Mouse (Mus musculus): ENCODE results near the gene Sp2. TPM values are rescaled to one million over a fixed set of nuclear protein-coding genes. Genes with fewer than 3 reads are reported as not detected.

Sp2 gene
- polyA plus RNA-seq, 1 experiment from 2014 or later = 26.3 TPM

DNA sequence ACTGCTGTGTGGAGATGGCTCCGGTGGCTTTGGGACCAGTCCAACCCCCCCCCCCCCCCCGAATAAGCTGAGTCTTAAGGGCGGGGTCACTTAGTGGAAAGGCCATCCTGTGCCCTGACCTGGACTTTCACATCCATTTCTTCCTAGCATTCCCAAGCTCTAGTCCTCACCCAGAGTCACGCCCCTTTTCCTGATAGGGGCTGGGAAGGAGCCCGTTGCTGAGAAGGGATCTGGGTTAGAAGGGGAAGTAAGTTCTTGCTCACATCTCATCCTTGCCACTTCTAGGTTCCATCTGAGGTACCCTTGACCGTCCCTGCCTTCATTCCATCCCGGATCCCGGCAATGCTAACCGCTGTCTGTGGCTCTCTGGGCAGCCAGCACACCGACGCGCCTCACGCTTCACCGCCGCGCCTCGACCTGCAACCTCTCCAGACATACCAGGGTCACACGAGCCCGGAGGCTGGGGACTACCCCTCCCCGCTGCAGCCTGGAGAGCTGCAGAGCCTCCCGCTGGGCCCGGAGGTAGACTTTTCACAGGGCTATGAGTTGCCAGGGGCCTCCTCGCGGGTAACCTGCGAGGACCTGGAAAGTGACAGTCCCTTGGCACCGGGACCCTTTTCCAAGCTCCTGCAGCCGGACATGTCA is 38.5 kb upstream of the Sp2 start:
- Histone ChIP-seq H3K4me2 (peak overlapping the region; percentile 72), H3K9me3 (ENCODE audit: control insufficient read depth, low read length) (no peaks in the 10 kb centered on the region), H3K27me3 (ENCODE audit: control insufficient read depth, insufficient read depth, low read length) (peaks cover 84% of the 10 kb centered on the region), H3K27ac (ENCODE audit: low read depth, low read length) (no peak overlapping the region), H3K36me3 (ENCODE audit: control insufficient read depth, insufficient read depth, low read length) (no peaks in the 10 kb centered on the region), H3K4me3 (ENCODE audit: low read depth, low read length) (peak overlapping the region; percentile 41; the same call in 1 of the 2 replicates), H3K9ac (ENCODE audit: low read length) (no peak overlapping the region), H3K4me1 (ENCODE audit: control insufficient read depth, insufficient read depth, low read length) (peaks cover 25% of the 10 kb centered on the region)
- ATAC-seq (ENCODE audit: low FRiP score) (no peak), DNase-seq (ENCODE audit: low spot score, missing footprints) (peak; percentile 90)
- WGBS = under 1% methylated on average over 26 of the region's 27 CpGs

DNA sequence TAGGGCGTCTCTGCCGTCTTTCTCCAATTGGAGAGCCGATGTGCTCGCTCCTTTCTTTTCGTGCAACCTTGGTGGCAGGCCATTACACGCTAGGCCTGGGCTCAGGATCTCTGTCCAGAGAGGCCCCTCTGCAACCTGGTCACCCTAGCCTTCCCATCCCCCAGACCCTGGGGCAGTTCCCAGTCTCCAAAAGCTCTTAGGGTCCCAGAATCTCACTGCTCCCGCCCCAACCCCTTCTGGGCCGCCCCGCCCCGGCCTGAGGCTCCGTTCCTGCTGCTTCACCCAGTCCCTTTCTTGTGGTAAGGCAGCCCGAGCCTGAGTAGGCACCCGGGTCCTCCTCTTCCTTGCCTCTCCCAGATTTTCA is 36.6 kb upstream of the Sp2 start:
- Histone ChIP-seq H3K4me1 (ENCODE audit: control insufficient read depth, insufficient read depth, low read length) (peaks cover 13% of the 10 kb centered on the region), H3K9ac (ENCODE audit: low read length) (no peak overlapping the region), H3K9me3 (ENCODE audit: control insufficient read depth, low read length) (no peaks in the 10 kb centered on the region), H3K36me3 (ENCODE audit: control insufficient read depth, insufficient read depth, low read length) (no peaks in the 10 kb centered on the region), H3K27ac (ENCODE audit: low read depth, low read length) (no peak overlapping the region), H3K4me3 (ENCODE audit: low read depth, low read length) (no peak overlapping the region), H3K27me3 (ENCODE audit: control insufficient read depth, insufficient read depth, low read length) (peaks cover 84% of the 10 kb centered on the region), H3K4me2 (no peak overlapping the region)
- 2% methylated on average over 13 of the region's 13 CpGs for WGBS
- ATAC-seq (ENCODE audit: low FRiP score) = no peak
- DNase-seq (ENCODE audit: low spot score, missing footprints) = no peak

DNA sequence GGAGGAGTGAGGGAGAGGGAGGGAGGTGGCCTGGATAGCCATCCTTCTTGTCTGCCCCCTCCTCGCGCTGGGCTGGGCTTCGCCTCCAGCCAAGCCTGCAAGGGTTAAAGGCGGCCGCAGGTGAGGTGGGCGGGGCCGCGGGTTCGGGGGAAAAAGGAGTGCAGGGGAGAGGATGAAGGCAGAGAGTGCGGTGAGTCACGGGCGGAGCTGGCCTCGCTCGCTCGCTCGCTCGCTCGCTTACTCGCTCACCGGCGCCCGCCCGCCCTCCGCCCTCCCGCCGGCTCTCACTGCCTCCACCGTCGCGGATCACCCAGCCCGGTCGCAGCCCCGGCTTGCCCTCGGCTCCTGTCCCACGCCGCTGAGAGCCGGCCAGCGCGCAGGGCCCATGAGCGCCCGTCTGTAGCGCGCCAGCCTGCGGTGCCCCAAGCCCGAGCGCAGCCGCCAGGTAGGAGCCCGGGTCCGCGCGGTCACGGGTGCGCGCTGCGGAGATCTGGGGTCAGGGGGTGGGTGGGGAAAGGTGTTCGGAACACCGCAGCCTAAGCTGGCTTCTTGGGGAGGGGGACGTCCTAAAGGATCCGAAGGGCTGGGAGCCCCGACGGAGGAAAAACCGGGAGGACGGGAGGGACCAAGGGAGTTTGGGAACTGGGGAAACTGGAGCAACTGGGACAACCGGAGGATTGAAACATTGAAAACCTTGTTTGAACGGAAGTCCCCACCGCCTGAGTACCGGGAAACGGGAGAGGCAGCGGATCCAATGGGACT is 36.0 kb upstream of the Sp2 start:
- H3K4me1 ChIP-seq (ENCODE audit: control insufficient read depth, insufficient read depth, low read length) = peaks cover 13% of the 10 kb centered on the region
- H3K27me3 ChIP-seq (ENCODE audit: control insufficient read depth, insufficient read depth, low read length) = peaks cover 79% of the 10 kb centered on the region
- ATAC-seq (ENCODE audit: low FRiP score) = no peak
- peak overlapping the region; percentile 22 for H3K4me3 ChIP-seq (ENCODE audit: low read depth, low read length)
- H3K36me3 ChIP-seq (ENCODE audit: control insufficient read depth, insufficient read depth, low read length) = no peaks in the 10 kb centered on the region
- DNase-seq (ENCODE audit: low spot score, missing footprints) = peak; percentile 94
- peak overlapping the region; percentile 31 for H3K4me2 ChIP-seq
- WGBS = under 1% methylated on average over 66 of the region's 68 CpGs
- H3K9ac ChIP-seq (ENCODE audit: low read length) = 0 out of 2 replicates have a peak overlapping the region, but pooled peaks have one; percentile 16
- H3K9me3 ChIP-seq (ENCODE audit: control insufficient read depth, low read length) = no peaks in the 10 kb centered on the region
- no peak overlapping the region for H3K27ac ChIP-seq (ENCODE audit: low read depth, low read length)

DNA sequence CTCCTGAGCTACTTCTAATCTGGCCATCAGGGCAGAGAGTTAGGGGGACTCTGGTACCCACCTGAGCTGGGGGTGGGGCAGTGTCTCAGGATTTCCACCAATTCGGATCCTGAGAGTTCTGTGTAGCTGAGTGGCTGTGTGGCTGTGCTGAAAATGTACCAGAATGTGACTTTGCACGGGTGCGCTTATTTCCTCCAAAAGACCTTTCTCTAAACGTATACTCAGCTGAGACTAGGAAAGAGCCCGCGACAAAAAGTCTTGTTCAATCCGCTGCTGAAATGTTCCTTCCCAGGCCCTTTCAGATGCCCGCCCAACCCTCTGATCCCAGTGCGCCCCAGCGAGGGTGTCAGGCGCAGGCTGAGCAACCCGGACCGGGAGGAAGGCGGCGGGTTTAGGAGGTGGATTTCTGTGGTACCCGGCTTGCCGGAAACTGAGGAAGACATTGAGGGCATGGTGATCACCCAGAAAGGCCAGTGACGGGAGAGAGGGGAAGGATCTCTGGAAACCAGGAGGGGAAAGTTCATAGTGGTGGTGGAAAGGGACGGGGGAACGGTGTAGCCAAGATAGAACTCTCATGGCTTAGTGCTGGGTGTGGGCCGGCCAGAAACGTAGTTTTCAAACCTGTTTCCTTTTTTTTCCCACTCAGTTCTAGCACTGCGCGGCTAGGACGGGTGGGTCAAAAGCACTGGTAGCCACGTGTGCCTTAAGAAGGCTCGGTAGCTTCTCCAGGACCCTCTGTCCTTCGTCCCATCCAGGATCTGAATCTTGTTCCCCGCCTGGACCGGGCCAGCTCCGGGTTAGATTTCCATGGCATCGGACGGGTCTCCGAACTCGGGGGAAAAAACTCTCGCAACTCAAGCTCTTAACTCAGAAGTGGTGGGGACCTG is 35.2 kb upstream of the Sp2 start:
- H3K4me2 ChIP-seq = no peak overlapping the region
- 1% methylated on average over 36 of the region's 36 CpGs for WGBS
- peaks cover 13% of the 10 kb centered on the region for H3K4me1 ChIP-seq (ENCODE audit: control insufficient read depth, insufficient read depth, low read length)
- DNase-seq (ENCODE audit: low spot score, missing footprints) = peak; percentile 94
- H3K36me3 ChIP-seq (ENCODE audit: control insufficient read depth, insufficient read depth, low read length) = no peaks in the 10 kb centered on the region
- no peak for ATAC-seq (ENCODE audit: low FRiP score)
- peaks cover 71% of the 10 kb centered on the region for H3K27me3 ChIP-seq (ENCODE audit: control insufficient read depth, insufficient read depth, low read length)
- H3K9me3 ChIP-seq (ENCODE audit: control insufficient read depth, low read length) = no peaks in the 10 kb centered on the region
- no peak overlapping the region for H3K9ac ChIP-seq (ENCODE audit: low read length)
- H3K4me3 ChIP-seq (ENCODE audit: low read depth, low read length) = peak overlapping the region; percentile 22
- no peak overlapping the region for H3K27ac ChIP-seq (ENCODE audit: low read depth, low read length)

DNA sequence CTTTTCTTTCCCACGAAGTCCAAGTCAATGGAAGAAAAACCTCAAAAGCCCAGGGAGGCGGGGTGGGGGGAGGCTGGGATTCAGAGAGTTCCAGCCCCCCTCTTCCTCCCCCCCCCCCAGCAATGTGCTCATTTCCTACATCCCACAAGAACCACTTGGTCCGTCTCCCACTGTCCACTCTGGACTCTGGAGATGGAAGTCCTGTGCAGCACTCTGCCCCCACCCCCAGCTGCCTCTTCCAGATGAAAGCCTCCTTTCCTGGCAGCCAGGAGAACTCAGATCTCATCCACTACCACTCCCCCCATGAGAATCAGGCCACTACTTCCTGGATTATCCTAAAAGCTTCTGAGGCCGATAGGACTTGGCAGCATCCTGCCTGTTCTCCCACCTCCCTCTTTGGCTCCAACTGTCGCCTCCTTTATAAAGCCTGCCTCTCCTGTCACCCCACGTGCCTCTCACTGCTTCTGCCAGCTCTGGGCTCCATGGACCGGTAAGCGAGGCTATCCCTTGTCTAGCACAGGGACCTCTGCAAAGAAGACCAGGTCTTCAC is 30.4 kb upstream of the Sp2 start, which contains the start of gene Sp6:
TSS of gene Sp6 (plus strand) at position 274 of the 550 bp plus-strand sequence.
- DNase-seq (ENCODE audit: low spot score, missing footprints) = no peak
- peaks cover 28% of the 10 kb centered on the region for H3K27me3 ChIP-seq (ENCODE audit: control insufficient read depth, insufficient read depth, low read length)

DNA sequence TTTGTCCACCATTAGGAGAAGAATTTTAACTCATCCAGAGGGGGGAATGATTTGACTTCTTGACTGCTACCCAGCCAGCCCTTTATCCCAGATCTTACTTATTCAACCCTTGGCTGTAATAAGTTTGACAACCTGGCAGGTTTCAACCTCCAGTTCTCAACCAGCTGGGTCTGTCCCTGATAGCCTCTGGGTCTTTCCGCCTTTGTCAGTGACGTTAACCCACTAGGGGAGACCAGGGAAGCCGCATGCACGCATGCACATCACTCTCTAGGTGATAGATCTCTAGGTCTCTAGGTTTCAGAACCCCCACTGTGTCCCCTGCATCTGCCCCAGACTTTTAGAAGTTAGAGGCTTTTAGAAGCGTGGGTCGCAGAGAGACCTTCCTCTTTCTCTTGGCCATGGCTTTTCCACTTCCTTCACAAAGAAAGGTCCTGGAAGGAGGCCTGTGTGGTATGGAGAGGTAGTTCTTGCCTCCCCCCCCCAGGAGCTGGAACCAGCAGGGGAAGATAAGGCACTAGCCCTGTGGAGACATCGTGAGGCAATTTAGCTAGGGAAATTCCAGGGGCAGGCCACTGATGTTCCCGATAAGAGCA is 26.5 kb upstream of the Sp2 start:
- H3K27ac ChIP-seq (ENCODE audit: low read depth, low read length) = no peak overlapping the region
- ATAC-seq (ENCODE audit: low FRiP score) = no peak
- H3K9me3 ChIP-seq (ENCODE audit: control insufficient read depth, low read length) = no peaks in the 10 kb centered on the region

More for the DNA sequence above, 30.4 kb upstream of the Sp2 start, which contains the start of gene Sp6:
- Histone ChIP-seq H3K27ac (ENCODE audit: low read depth, low read length) (no peak within 1 kb of the TSS), H3K4me2 (no peak within 1 kb of the TSS), H3K9ac (ENCODE audit: low read length) (no peak within 1 kb of the TSS), H3K4me3 (ENCODE audit: low read depth, low read length) (no peak within 1 kb of the TSS), H3K36me3 (ENCODE audit: control insufficient read depth, insufficient read depth, low read length) (no peaks in the 10 kb centered on the region), H3K4me1 (ENCODE audit: control insufficient read depth, insufficient read depth, low read length) (no peaks in the 10 kb centered on the region), H3K9me3 (ENCODE audit: control insufficient read depth, low read length) (no peaks in the 10 kb centered on the region)
- 33% methylated on average over 8 of the region's 8 CpGs for WGBS
- no peak for ATAC-seq (ENCODE audit: low FRiP score)

DNA sequence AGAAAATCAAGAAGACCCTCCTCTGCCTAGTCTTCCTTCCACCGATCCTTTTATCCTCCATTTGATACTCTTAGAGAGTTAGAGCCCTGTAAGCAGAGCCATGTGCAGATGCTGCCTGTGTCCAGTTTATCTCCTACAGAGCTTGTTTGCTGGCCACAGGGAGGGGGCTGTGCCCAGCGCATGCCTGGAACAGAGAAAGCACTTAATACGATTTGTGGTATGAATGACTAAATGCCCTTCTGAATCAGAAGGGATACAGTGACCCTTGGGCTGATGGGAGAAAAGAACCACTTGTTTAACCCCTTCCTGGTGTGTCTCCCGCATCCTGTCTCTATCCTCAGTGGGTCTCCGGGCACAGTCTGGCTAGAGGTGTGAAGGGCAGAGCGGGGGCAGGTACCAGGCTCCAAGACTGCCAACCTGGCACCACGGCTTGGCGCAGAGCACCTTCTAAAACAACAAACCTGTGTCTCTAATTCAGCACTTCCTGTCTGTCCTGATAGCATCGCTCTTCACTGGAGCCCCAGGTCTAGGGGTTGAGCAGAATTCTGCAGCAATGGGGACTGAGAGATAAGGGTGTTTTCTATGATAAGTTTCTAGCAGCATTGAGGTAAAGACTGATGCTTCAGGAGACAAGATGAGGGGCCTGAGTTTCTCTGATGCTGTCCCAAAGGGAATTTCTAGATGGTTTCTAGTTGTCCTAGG is 24.5 kb upstream of the Sp2 start:
- no peaks in the 10 kb centered on the region for H3K36me3 ChIP-seq (ENCODE audit: control insufficient read depth, insufficient read depth, low read length)
- peaks cover 2% of the 10 kb centered on the region; the same call in 1 of the 2 replicates for H3K27me3 ChIP-seq (ENCODE audit: control insufficient read depth, insufficient read depth, low read length)
- H3K4me2 ChIP-seq = no peak overlapping the region
- WGBS = 77% methylated on average over 9 of the region's 9 CpGs
- H3K27ac ChIP-seq (ENCODE audit: low read depth, low read length) = no peak overlapping the region
- ATAC-seq (ENCODE audit: low FRiP score) (no peak), DNase-seq (ENCODE audit: low spot score, missing footprints) (no peak)
- H3K4me1 ChIP-seq (ENCODE audit: control insufficient read depth, insufficient read depth, low read length) = no peaks in the 10 kb centered on the region
- no peak overlapping the region for H3K4me3 ChIP-seq (ENCODE audit: low read depth, low read length)
- no peak overlapping the region for H3K9ac ChIP-seq (ENCODE audit: low read length)
- H3K9me3 ChIP-seq (ENCODE audit: control insufficient read depth, low read length) = no peaks in the 10 kb centered on the region

More for the DNA sequence above, 26.5 kb upstream of the Sp2 start:
- Histone ChIP-seq H3K36me3 (ENCODE audit: control insufficient read depth, insufficient read depth, low read length) (no peaks in the 10 kb centered on the region), H3K27me3 (ENCODE audit: control insufficient read depth, insufficient read depth, low read length) (peaks cover 2% of the 10 kb centered on the region; the same call in 1 of the 2 replicates), H3K4me3 (ENCODE audit: low read depth, low read length) (no peak overlapping the region), H3K4me1 (ENCODE audit: control insufficient read depth, insufficient read depth, low read length) (no peaks in the 10 kb centered on the region), H3K9ac (ENCODE audit: low read length) (no peak overlapping the region), H3K4me2 (no peak overlapping the region)
- DNase-seq (ENCODE audit: low spot score, missing footprints) = no peak
- WGBS = 59% methylated on average over 8 of the region's 8 CpGs

DNA sequence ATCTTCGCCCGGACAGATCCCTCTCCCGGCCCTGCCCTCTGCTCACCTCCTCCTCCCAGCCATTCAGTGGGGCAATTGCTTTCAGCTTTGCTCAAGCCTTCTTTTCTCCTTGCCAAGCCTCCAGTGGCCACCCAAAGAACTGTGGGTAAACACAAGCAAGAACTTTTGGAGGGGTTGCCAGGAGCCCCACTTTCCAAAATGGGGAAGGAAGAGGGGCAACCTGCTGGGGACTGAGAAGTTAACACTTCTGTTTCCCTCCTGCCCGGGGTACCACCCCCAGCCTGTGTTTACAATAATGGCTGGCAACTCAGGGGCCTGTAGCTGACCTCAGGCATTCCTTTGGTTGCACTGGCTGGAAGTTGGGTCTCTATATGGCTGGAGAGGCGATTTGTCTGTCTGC is 20.4 kb upstream of the Sp2 start:
- Histone ChIP-seq H3K9ac (ENCODE audit: low read length) (no peak overlapping the region), H3K4me2 (no peak overlapping the region), H3K9me3 (ENCODE audit: control insufficient read depth, low read length) (no peaks in the 10 kb centered on the region), H3K27me3 (ENCODE audit: control insufficient read depth, insufficient read depth, low read length) (no peaks in the 10 kb centered on the region; the same call in 1 of the 2 replicates), H3K36me3 (ENCODE audit: control insufficient read depth, insufficient read depth, low read length) (no peaks in the 10 kb centered on the region), H3K27ac (ENCODE audit: low read depth, low read length) (no peak overlapping the region), H3K4me3 (ENCODE audit: low read depth, low read length) (no peak overlapping the region), H3K4me1 (ENCODE audit: control insufficient read depth, insufficient read depth, low read length) (0 out of 2 replicates have a peak, but pooled peaks cover 3% of the 10 kb centered on the region)
- peak; percentile 86 for DNase-seq (ENCODE audit: low spot score, missing footprints)
- ATAC-seq (ENCODE audit: low FRiP score) = no peak
- 35% methylated on average over 5 of the region's 5 CpGs for WGBS
